Mouse (Mus musculus): Measurements from ENCODE around the gene Zscan22. TPM values are rescaled to one million over a fixed set of nuclear protein-coding genes. Genes with fewer than 3 reads are reported as not detected.
A peak's percentile ranks its signal among the peaks of the same experiment; 100 is the strongest.
"Not testable (repeated sequence)": the region's sequence is repeated elsewhere in the genome, so short reads cannot be mapped to it uniquely, and the experiment has no call there.

Gene Zscan22
- 17.5 and 17.7 TPM in 2 replicates for polyA plus RNA-seq (2015; fragmentation: Nextera tagmentation; extraction: Ambion mirVana)

DNA sequence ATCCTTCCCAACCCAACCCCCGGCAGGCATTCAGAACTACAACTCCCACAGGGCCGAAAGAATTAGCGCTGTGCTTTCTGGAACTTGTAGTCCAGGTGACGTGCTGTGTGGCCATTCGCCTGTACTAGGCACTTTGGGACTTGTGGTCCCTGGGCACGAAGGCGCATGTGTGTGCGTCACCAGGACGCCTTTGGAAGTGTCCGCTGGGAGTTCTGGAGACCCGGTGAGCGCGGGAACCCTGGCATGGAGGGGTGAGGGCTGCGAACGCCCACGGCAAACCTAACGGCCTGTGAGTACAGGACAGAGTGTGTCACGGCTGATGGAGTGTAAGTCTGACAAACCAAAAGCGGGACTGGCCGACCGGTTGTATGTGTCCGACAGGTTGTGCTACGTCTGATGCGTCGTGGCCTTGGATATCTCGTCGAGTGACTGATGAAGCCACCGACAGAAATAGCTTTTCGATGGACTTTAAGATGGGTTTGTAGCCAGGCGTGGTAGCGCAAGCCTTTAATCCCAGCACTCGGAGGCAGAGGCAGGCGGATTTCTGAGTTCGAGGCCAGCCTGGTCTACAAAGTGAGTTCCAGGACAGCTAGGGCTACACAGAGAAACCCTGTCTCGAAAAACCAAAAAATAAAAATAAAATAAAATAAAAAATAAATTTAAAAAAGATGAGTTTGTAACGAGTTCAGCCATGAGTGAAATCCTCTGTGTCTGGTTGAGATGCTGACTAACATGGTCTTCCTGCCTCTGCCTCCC lies at the start of gene Zscan22:
Zscan22 (plus strand) TSS at position 161 of the 756 bp plus-strand sequence.
- peak; percentile 97 for ATAC-seq (ENCODE audit: insufficient number of reproducible peaks, low FRiP score, low TSS enrichment, low read depth)

DNA sequence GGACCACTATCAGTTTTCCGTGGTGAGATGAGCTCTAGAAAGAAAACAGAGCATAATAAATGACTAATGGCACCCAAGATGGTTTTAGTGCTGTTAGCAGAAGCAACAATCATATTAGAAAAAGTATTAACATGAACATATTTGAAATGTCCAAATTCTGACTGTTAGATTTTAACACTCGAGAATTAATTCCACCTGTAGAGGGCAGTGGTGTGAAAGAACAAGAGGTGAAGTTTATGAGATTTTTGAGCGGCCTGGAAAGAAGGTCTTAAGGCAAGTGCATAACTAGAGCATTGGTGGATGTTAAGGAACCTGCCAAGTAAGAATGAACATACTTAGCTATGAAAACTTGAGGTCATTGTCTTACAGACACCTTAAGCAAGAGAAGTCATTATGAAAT lies 23.3 kb upstream of the Zscan22 start:
- 15% methylated on average over 3 of the region's 3 CpGs for WGBS
- no peaks in the 10 kb centered on the region for H3K27me3 ChIP-seq
- peaks cover 4% of the 10 kb centered on the region; the same call in 1 of the 2 replicates for H3K9me3 ChIP-seq (replicated peaks)
- H3K36me3 ChIP-seq = no peaks in the 10 kb centered on the region
- ATAC-seq (ENCODE audit: insufficient number of reproducible peaks, low FRiP score, low TSS enrichment, low read depth) = no peak
- no peaks in the 10 kb centered on the region for H3K4me1 ChIP-seq
- no peak overlapping the region for H3K4me2 ChIP-seq (replicated peaks)
- H3K9ac ChIP-seq = no peak overlapping the region
- no peak overlapping the region for H3K4me3 ChIP-seq (replicated peaks)
- H3K27ac ChIP-seq (replicated peaks) = no peak overlapping the region

More for the DNA sequence above, at the start of gene Zscan22:
- H3K27me3 ChIP-seq = no peaks in the 10 kb centered on the region
- 0 out of 2 replicates have a peak within 1 kb of the TSS, but pooled peaks have one; percentile 48 for H3K27ac ChIP-seq (replicated peaks)
- peak within 1 kb of the TSS; percentile 78 for H3K4me3 ChIP-seq (replicated peaks)
- peak within 1 kb of the TSS; percentile 64 for H3K9ac ChIP-seq
- peaks cover 8% of the 10 kb centered on the region; the same call in 1 of the 2 replicates for H3K4me1 ChIP-seq
- H3K9me3 ChIP-seq (replicated peaks) = no peaks in the 10 kb centered on the region
- 5% methylated on average over 36 of the region's 36 CpGs for WGBS
- H3K36me3 ChIP-seq = no peaks in the 10 kb centered on the region
- peak within 1 kb of the TSS; percentile 50 for H3K4me2 ChIP-seq (replicated peaks)

DNA sequence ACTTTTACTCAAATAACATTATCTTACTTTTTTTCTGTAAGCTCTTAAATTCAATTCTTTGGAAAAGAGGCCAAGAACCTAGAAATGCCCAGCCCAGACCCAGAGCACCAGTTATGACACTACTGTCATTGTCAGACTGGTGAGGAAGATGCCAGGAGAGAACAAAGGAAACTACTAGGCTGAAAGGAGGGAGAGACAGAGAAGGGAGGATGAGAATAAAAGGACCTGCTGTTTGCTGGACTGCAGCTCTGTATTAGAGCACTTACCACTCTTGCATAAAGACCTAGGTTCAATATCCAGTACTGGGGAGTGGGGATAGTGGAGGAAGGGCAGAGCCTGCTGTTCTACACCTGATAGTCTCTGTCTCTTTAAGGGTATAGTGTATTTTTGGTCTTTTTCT lies 17.6 kb upstream of the Zscan22 start:
- no peak overlapping the region for H3K4me2 ChIP-seq (replicated peaks)
- H3K9me3 ChIP-seq (replicated peaks) = no peaks in the 10 kb centered on the region
- no peak for ATAC-seq (ENCODE audit: insufficient number of reproducible peaks, low FRiP score, low TSS enrichment, low read depth)
- no peak overlapping the region for H3K27ac ChIP-seq (replicated peaks)
- H3K36me3 ChIP-seq = peaks cover 6% of the 10 kb centered on the region; the same call in 1 of the 2 replicates
- H3K4me1 ChIP-seq = peaks cover 8% of the 10 kb centered on the region
- H3K27me3 ChIP-seq = no peaks in the 10 kb centered on the region
- no peak overlapping the region for H3K9ac ChIP-seq
- H3K4me3 ChIP-seq (replicated peaks) = no peak overlapping the region

DNA sequence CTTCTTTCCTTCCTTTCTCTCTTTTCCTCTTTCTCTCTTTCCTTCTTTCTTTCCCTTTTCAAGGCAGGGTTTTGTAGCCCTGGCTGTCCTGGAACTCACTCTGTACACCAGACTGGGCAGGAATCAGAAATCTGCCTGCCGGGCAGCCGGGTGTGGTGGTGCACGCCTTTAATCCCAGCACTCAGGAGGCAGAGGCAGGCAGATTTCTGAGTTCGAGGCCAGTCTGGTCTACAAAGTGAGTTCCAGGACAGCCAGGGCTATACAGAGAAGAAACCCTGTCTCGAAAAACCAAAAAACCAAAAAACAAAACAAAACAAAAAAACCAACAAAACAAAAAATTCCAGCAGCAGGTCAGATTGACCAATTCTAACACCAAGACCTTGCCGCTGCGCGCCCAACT lies 17.1 kb upstream of the Zscan22 start:
- WGBS = 39% methylated on average over 8 of the region's 8 CpGs
- not testable (repeated sequence) for H3K27ac ChIP-seq (replicated peaks); ATAC-seq (ENCODE audit: insufficient number of reproducible peaks, low FRiP score, low TSS enrichment, low read depth); H3K9me3 ChIP-seq (replicated peaks); H3K27me3 ChIP-seq; H3K4me1 ChIP-seq
- 0 out of 2 replicates have a peak overlapping the region, but pooled peaks have one; percentile 4 for H3K9ac ChIP-seq
- H3K36me3 ChIP-seq = peaks cover 10% of the 10 kb centered on the region
- H3K4me3 ChIP-seq (replicated peaks) = peak overlapping the region; percentile 75
- H3K4me2 ChIP-seq (replicated peaks) = peak overlapping the region; percentile 83

DNA sequence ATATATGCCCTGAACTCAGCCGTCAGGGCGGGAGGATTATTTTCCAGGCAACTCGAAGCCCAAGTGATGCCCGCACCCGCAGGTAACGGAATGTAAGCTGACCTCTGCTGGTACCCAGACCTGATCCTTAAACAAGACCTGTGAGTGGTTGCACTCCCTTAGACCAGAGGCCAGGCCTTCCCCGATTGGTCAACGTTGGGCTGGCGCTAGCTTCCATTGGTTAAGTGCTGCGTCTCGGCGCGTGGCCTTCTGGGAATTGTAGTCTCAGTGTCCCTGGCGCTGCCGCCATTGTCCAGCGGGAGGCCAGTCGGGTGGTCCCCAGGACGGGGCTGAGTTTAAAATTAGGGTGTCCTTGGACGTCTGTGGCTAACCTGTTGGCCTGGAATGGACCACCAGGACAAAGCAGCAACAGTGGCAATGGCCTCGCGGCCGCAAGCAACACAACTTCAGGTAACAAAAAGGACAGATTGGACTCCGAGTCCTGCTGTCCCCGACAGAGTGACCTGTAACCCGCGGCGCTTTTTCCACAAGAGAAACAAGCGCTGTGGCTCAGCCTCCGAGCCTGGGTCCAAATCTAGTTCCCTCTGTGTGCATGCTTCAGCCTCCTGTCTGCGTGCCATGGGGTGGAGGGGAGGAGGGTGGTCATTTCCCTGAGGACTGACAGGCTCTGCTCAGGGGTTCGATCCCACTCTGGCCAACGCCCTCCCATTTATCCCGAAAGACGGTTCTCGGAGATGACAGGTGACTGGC lies 16.5 kb upstream of the Zscan22 start, which contains the start of gene Zfp128:
Zfp128 (plus strand) TSS at position 267 of the 750 bp plus-strand sequence.
- WGBS = under 1% methylated on average over 35 of the region's 35 CpGs
- Histone ChIP-seq H3K9ac (peak within 1 kb of the TSS; percentile 76), H3K27ac (replicated peaks) (no peak within 1 kb of the TSS), H3K27me3 (no peaks in the 10 kb centered on the region), H3K36me3 (peaks cover 16% of the 10 kb centered on the region), H3K9me3 (replicated peaks) (no peaks in the 10 kb centered on the region), H3K4me2 (replicated peaks) (peak within 1 kb of the TSS; percentile 83), H3K4me1 (peaks cover 8% of the 10 kb centered on the region), H3K4me3 (replicated peaks) (peak within 1 kb of the TSS; percentile 75)
- ATAC-seq (ENCODE audit: insufficient number of reproducible peaks, low FRiP score, low TSS enrichment, low read depth) = peak; percentile 99

DNA sequence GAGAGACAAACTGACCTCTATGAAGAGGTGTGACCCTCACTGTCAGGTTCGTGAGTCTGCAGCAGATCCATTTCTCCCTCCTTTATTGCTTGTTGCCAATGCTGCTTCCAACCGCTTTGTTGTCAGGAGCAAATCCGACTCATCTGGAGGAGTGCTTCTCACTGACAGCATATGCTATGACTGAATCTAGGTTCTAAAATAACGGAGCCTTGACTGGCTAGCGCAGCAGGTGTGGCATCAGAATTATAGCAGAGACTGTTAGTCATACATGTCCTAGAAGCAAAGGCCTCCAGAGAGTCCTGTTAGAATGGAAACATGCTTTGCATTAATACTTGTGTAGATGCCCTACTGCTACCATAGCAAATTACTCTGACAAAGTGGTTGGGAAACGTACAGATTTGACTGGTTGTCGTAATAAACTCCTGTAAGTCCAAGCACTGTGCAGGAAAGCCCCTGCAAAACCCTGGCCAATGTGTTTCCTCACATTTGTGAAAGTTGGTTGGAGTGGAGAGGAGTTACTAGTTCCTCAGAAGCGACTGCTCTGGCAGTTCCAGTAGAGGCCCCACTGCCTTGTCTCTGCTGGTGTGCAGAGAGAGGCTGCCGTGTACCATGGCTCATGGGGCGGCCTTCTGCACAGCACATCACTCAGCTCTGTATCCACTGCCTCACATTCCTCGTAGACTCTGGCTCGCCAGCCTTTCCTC lies 10.9 kb upstream of the Zscan22 start:
- 90% methylated on average over 12 of the region's 12 CpGs for WGBS
- Histone ChIP-seq H3K36me3 (peaks cover 61% of the 10 kb centered on the region), H3K27ac (replicated peaks) (no peak overlapping the region), H3K27me3 (no peaks in the 10 kb centered on the region), H3K4me1 (peaks cover 5% of the 10 kb centered on the region), H3K9me3 (replicated peaks) (no peaks in the 10 kb centered on the region), H3K4me2 (replicated peaks) (no peak overlapping the region), H3K9ac (no peak overlapping the region), H3K4me3 (replicated peaks) (no peak overlapping the region)
- ATAC-seq (ENCODE audit: insufficient number of reproducible peaks, low FRiP score, low TSS enrichment, low read depth) = no peak

DNA sequence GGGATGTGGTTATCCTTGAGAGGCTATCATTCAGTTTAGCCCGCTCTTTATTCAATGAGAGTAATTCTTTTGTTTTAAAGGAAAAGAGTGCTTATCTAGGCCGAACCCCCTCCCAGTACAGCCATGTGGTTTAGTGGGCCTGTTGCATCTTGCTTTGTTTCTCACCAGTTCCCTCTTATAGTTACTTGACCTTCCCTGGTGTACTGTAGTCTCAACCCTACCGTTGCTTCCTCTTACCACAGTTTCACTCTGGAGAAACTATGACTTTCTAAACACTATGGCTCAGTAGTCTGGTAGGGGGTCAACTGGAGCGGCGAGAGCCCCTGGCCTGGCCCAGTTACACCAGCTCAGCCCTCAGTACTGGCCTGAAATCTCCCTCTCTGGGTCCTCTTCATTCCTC lies 10.0 kb upstream of the Zscan22 start:
- H3K27ac ChIP-seq (replicated peaks) = no peak overlapping the region
- H3K36me3 ChIP-seq = peaks cover 61% of the 10 kb centered on the region
- no peaks in the 10 kb centered on the region for H3K9me3 ChIP-seq (replicated peaks)
- no peak for ATAC-seq (ENCODE audit: insufficient number of reproducible peaks, low FRiP score, low TSS enrichment, low read depth)
- H3K4me1 ChIP-seq = no peaks in the 10 kb centered on the region
- H3K27me3 ChIP-seq = no peaks in the 10 kb centered on the region
- H3K4me2 ChIP-seq (replicated peaks) = no peak overlapping the region
- H3K9ac ChIP-seq = no peak overlapping the region
- 90% methylated on average over 5 of the region's 5 CpGs for WGBS
- no peak overlapping the region for H3K4me3 ChIP-seq (replicated peaks)

DNA sequence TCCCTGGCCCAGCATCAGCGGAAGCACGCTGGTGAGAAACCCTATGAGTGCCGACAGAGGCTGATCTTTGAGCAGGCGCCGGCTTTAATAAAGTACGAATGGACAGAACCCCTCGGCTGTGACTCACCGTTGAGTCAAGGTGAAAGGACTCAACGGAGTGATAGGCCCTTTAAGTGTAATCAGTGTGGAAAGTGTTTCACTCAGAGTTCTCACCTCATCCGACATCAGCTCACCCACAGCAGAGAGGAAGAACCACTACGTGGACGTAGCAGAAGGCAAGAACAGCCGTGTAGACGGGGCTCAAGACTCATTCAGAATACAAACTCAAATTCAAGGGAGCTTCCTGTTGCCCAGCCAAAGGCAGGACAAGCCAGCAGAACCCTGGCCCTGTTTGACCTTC lies 6.7 kb upstream of the Zscan22 start:
- Histone ChIP-seq H3K9me3 (replicated peaks) (no peaks in the 10 kb centered on the region), H3K36me3 (peaks cover 46% of the 10 kb centered on the region), H3K9ac (no peak overlapping the region), H3K27me3 (no peaks in the 10 kb centered on the region), H3K4me1 (no peaks in the 10 kb centered on the region), H3K4me2 (replicated peaks) (no peak overlapping the region), H3K4me3 (replicated peaks) (no peak overlapping the region), H3K27ac (replicated peaks) (no peak overlapping the region)
- 92% methylated on average over 14 of the region's 14 CpGs for WGBS
- ATAC-seq (ENCODE audit: insufficient number of reproducible peaks, low FRiP score, low TSS enrichment, low read depth) = no peak

DNA sequence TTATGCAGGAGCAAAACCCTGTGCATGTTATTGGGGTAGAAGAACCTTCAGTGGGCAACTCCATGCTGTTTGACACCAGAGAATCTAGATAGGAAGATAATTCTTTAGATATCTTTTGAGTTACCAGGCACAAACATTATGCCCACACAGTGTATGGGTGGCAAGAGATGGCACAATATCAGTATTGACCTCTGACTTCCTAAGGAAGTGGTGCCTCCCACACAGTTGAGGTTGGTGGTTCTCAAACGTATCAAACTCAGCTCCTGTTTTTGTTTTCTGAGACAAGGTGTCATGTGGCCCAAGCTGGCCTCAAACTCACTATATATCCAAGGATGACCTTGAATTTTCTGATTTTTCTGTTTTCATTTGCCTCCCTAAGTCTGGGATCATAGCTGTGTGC lies 6.3 kb upstream of the Zscan22 start:
- WGBS = 71% methylated on average over 1 of the region's 1 CpGs
- H3K36me3 ChIP-seq = peaks cover 42% of the 10 kb centered on the region
- no peak overlapping the region for H3K4me3 ChIP-seq (replicated peaks)
- no peak overlapping the region for H3K9ac ChIP-seq
- H3K9me3 ChIP-seq (replicated peaks) = no peaks in the 10 kb centered on the region
- H3K27me3 ChIP-seq = no peaks in the 10 kb centered on the region
- H3K4me1 ChIP-seq = no peaks in the 10 kb centered on the region
- ATAC-seq (ENCODE audit: insufficient number of reproducible peaks, low FRiP score, low TSS enrichment, low read depth) = no peak
- no peak overlapping the region for H3K4me2 ChIP-seq (replicated peaks)
- no peak overlapping the region for H3K27ac ChIP-seq (replicated peaks)

DNA sequence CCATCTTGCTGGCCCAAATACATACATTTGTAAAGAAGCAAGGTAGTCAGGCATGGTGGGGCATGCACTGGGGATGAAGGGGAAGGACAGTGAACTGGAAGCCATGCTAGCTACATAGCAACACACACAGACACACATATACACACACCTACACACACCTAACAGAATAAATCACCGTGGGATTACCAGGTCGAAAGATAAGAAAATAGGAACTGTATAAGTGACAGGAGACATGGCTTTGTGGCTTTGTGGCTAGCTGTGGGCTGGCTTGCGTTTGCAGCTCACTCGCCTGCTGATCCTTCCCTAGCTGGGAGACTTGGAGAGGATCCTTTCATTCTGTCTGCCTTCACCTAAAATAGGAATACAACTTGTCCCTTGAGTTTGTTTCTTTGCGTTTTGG lies 3.9 kb downstream of the Zscan22 start:
- 90% methylated on average over 5 of the region's 5 CpGs for whole genome bisulfite sequencing
- Histone ChIP-seq H3K4me1 (peaks cover 8% of the 10 kb centered on the region; the same call in 1 of the 2 replicates), H3K9ac (no peak overlapping the region), H3K27me3 (no peaks in the 10 kb centered on the region), H3K4me2 (replicated peaks) (no peak overlapping the region), H3K27ac (replicated peaks) (no peak overlapping the region), H3K36me3 (peaks cover 30% of the 10 kb centered on the region), H3K4me3 (replicated peaks) (no peak overlapping the region), H3K9me3 (replicated peaks) (no peaks in the 10 kb centered on the region)
- ATAC-seq (ENCODE audit: insufficient number of reproducible peaks, low FRiP score, low TSS enrichment, low read depth) = no peak

DNA sequence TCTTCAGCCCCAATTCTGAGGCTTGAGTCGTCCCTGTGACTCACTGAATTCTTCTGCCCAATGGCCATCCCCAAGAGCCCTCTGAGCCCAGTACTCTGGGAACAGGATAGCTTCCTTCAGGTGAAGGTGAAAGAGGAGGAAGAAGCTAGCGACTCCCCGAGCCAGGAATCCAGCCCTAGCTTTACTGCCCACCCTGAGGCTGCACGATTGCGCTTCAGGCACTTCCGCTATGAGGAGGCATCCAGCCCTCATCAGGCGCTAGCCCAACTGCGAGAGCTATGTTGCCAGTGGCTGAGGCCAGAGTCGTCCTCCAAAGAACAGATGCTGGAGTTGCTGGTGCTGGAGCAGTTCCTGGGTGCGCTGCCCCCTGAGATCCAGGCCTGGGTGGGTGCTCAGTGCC lies 6.0 kb downstream of the Zscan22 start:
- Histone ChIP-seq H3K27ac (replicated peaks) (no peak overlapping the region), H3K9me3 (replicated peaks) (no peaks in the 10 kb centered on the region), H3K36me3 (peaks cover 51% of the 10 kb centered on the region), H3K4me2 (replicated peaks) (no peak overlapping the region), H3K27me3 (no peaks in the 10 kb centered on the region), H3K9ac (no peak overlapping the region), H3K4me3 (replicated peaks) (no peak overlapping the region), H3K4me1 (0 out of 2 replicates have a peak, but pooled peaks cover 3% of the 10 kb centered on the region)
- no peak for ATAC-seq (ENCODE audit: insufficient number of reproducible peaks, low FRiP score, low TSS enrichment, low read depth)
- 54% methylated on average over 10 of the region's 10 CpGs for WGBS
